Mouse (Mus musculus) heart, postnatal 0 days (tissue): Measurements from ENCODE around the gene B4galnt3.

ENCODE experiments used
- CTCF ChIP-seq: IDR thresholded peaks from 2 replicates; pipeline ENCODE4 v1.5.1; 2016; ENCODE audit warnings: antibody characterized with exemption, control low read depth, low read depth
- EP300 ChIP-seq: IDR thresholded peaks from 2 replicates; pipeline ENCODE4 v1.6.1; 2016; ENCODE audit warnings: antibody characterized with exemption, low read depth

DNA sequence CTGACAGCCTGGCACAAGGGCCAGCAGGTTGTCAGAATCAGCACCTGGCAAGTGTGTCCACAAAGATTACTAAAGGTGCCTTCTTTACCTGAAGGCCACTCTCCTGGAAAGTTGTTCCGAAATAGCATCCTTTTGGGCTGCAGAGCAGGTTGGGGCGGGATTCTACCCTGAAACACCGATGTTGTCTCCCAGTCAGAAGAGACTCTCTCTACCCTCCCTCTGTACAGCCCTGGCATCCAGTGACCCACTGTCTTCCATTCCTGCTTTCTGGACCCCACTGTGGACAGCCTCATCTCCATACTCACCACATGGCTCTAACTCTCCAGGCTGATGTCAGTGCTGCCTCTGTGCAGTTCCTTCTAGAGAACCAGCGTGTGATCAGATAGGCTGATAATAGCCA lies 118.7 kb downstream of the B4galnt3 start:
- TF ChIP-seq CTCF (no peak), EP300 (no peak)
